Mouse (Mus musculus) bone marrow macrophage, adult 2 months (primary cell): ENCODE data around the gene Prr15.

Experiments used
- CTCF ChIP-seq: IDR thresholded peaks from 2 replicates; pipeline ENCODE4 v1.5.1; 2012; ENCODE audit warnings: low read depth, mild to moderate bottlenecking, low read length, moderate library complexity
- POLR2A ChIP-seq: IDR thresholded peaks from 2 replicates; pipeline ENCODE4 v1.6.1; 2012; ENCODE audit warnings: mild to moderate bottlenecking, low read depth, low read length, borderline replicate concordance

DNA sequence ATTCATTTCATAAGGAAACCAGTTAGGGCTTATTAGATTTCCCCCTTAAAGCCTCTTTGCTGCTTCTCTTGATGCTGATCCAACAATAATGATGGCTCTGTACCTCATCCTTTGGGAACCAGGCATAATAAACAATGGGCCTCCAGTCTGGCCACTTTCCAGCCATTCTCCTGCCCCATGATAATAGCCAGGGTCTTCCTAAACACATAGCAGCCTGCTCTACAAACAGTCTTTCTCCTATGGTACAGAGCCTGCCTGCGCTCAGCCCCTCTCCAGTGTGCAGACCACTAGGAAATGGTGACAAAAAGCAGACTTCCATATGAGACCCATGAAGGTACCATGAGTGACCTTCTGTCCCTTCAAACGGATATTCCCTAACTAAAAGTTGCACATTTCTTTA, 26.2 kb upstream of the Prr15 start:
- TF ChIP-seq CTCF (no peak), POLR2A (no peak)
